Mouse (Mus musculus) liver, embryonic 12.5 days (tissue): ENCODE measurements around the gene Mrps11. TPM values are rescaled to one million over a fixed set of nuclear protein-coding genes. Genes with fewer than 3 reads are reported as not detected.
A peak's percentile ranks its signal among the peaks of the same experiment; 100 is the strongest.

ENCODE experiments used
- ATAC-seq: fragments of 200-750 bp; cut with Nextera tagmentation; 2 replicates; pipeline ENCODE4 v1.8.0; 2017; ENCODE audit warnings: moderate number of reproducible peaks, mild to moderate bottlenecking, moderate library complexity
- H3K27ac ChIP-seq: fragments of 300-500 bp; sonication (generic); 2 replicates; pipeline ENCODE4 v1.5.1; 2016; ENCODE audit warnings: mild to moderate bottlenecking
- H3K27me3 ChIP-seq: fragments of 300-500 bp; sonication (generic); replicated peaks from 2 replicates; pipeline ENCODE4 v1.6.1; 2016; ENCODE audit warnings: mild to moderate bottlenecking, moderate library complexity
- H3K36me3 ChIP-seq: fragments of 300-500 bp; sonication (generic); 2 replicates; pipeline ENCODE4 v1.6.1; 2016; ENCODE audit warnings: mild to moderate bottlenecking, moderate library complexity
- H3K4me1 ChIP-seq: fragments of 300-500 bp; sonication (generic); 2 replicates; pipeline ENCODE4 v1.6.1; 2016
- H3K4me2 ChIP-seq: fragments of 300-500 bp; sonication (generic); 2 replicates; pipeline ENCODE4 v1.6.1; 2016; ENCODE audit warnings: mild to moderate bottlenecking, moderate library complexity
- H3K4me3 ChIP-seq: fragments of 300-500 bp; sonication (generic); 2 replicates; pipeline ENCODE4 v1.5.1; 2016; ENCODE audit warnings: mild to moderate bottlenecking, moderate library complexity
- H3K9ac ChIP-seq: fragments of 300-500 bp; sonication (generic); 2 replicates; pipeline ENCODE4 v1.6.1; 2016; ENCODE audit warnings: mild to moderate bottlenecking, moderate library complexity
- H3K9me3 ChIP-seq: fragments of 300-500 bp; sonication (generic); replicated peaks from 2 replicates; pipeline ENCODE4 v1.6.1; 2016; ENCODE audit warnings: mild to moderate bottlenecking, moderate library complexity
- WGBS: fragments of 180-500 bp; shearing (Covaris S2); methylation state at CpG from one replicate; pipeline ENCODE4 v1.1.7; 2016; ENCODE audit not compliant: insufficient replicate concordance; 5-methylcytosine and 5-hydroxymethylcytosine counted together
- polyA plus RNA-seq: library from polyadenylated mRNA; unstranded; fragments of >200 nt; fragmentation: Nextera tagmentation; extraction: Ambion mirVana; gene quantifications from 2 replicates; pipeline ENCODE4 v1.2.1, GENCODE M21; 2016

The Mrps11 gene
- polyA plus RNA-seq, 1 experiment from 2014 or later: 55.7 TPM

DNA sequence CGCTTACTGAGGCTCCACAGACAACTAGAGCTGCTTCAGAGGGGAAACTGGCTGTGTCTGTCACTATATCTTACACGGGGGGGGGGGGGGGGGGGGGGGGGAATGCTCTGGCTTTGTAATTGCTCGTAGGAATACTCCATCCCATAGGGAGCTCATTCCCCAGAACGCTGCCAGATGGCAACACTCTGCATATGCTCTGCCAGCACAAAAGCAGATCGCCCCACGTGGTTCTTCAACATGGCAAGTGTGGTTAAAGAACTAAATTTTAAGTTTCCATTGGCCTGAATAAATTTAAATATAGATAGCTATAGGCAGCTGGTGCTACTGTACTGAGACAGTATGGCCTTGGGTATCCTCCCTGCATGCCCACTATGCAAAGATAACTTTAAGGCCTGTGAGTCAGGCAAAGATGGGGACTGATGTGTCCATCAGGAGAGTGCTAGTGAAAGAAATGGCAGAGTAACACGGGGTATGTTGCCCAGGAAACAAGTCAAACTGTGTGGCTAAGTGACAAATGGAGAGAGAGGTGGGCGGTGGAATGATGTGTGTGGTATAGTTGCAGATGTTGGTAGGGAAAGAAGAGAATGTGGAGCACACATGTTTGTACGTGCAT, 15.0 kb downstream of the Mrps11 start:
- H3K4me2 ChIP-seq: no peak overlapping the region
- H3K9ac ChIP-seq: no peak overlapping the region
- H3K36me3 ChIP-seq: peaks cover 9% of the 10 kb centered on the region
- peak overlapping the region; percentile 90 for H3K27ac ChIP-seq
- ATAC-seq: no peak
- H3K9me3 ChIP-seq: no peaks in the 10 kb centered on the region
- H3K4me1 ChIP-seq: peaks cover 90% of the 10 kb centered on the region
- H3K27me3 ChIP-seq: no peaks in the 10 kb centered on the region
- 60% methylated on average over 9 of the region's 9 CpGs for WGBS
- H3K4me3 ChIP-seq: no peak overlapping the region

DNA sequence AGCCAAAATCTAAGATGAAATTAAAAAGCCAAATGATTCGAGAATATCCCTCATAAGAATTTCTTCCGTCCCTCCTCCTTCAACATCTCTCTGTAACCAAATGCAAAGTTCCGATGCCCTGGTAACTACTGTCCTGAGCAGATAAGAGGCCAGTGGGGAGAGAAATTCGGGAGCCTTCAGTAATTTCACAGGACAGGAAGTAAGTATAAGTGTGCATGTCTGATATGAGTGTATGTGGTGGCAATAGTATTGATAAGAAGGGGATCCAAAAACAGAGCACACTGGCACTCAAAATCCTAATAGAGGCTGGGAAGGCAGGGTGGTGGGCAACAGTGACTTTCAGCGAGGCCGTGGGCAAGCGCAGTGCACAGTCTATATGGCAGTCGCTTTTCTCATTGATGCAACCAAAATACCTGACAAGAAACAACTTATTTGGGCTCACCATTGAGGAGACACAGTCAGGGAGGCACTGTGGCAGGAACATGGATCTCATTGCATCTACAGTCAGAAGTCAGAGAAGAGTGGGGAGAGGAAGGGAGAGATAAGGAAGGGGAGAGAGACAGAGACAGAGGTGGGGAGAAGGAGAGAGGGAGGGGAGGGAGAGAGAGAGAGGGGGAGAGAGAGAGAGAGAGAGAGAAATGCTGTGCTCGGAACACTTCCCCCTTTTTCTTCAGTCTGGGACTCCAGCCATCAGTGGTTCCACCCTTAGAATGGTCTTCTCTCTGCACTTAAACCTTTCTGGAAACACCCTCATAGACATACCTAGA, 17.0 kb downstream of the Mrps11 start:
- Histone ChIP-seq H3K27ac (peak overlapping the region; percentile 90), H3K9ac (peak overlapping the region; percentile 42), H3K27me3 (no peaks in the 10 kb centered on the region), H3K4me1 (peaks cover 80% of the 10 kb centered on the region), H3K36me3 (no peaks in the 10 kb centered on the region), H3K4me2 (peak overlapping the region; percentile 62), H3K4me3 (peak overlapping the region; percentile 16; the same call in 1 of the 2 replicates), H3K9me3 (no peaks in the 10 kb centered on the region)
- WGBS: 15% methylated on average over 9 of the region's 9 CpGs
- peak; percentile 95 for ATAC-seq

DNA sequence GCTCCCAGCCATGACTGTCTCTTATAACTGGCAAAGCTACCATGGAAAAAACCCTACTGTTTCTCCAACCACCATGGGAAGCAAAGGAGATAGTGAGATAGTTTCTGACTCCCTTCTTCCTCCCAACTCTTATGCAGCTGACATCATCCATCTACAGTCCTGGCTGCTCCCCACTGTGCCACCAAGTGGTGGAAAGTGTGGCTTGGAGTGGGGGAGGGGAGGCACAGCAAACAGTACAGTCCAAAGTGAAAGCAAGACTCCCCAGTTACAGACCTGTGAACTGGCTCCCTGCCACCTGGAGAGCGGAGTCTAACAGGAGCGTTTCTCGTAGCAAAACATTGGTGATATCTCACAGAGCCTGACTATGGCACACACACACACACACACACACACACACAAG, 20.9 kb downstream of the Mrps11 start:
- WGBS: 71% methylated on average over 3 of the region's 3 CpGs

DNA sequence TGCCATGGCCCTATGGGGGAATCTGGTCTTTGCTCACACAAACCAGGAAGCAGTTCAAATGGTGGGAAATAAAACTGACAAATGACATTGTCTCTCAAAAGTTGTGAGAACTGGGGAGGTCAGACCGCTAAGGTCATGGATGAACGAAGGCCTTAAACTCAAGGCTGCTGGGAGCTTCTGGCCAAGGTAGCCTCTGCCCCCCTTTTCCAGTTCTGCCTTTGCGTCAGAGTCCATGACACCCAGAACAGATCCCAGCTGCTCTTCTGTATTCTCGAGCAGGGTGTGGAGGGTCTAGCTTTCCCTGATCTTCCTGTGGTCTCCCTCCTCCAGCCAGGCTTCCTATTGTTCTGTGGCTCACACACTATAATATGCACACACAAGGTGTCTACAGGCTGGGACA, 24.3 kb downstream of the Mrps11 start:
- no peaks in the 10 kb centered on the region for H3K27me3 ChIP-seq
- no peak overlapping the region for H3K4me2 ChIP-seq
- H3K9ac ChIP-seq: no peak overlapping the region
- 77% methylated on average over 4 of the region's 4 CpGs for WGBS
- ATAC-seq: no peak
- no peaks in the 10 kb centered on the region for H3K9me3 ChIP-seq
- peaks cover 17% of the 10 kb centered on the region for H3K4me1 ChIP-seq
- H3K4me3 ChIP-seq: no peak overlapping the region
- no peak overlapping the region for H3K27ac ChIP-seq
- no peaks in the 10 kb centered on the region for H3K36me3 ChIP-seq

More for the DNA sequence above, 20.9 kb downstream of the Mrps11 start:
- Histone ChIP-seq H3K4me3 (no peak overlapping the region), H3K4me2 (no peak overlapping the region), H3K9me3 (no peaks in the 10 kb centered on the region), H3K4me1 (peaks cover 43% of the 10 kb centered on the region), H3K27me3 (no peaks in the 10 kb centered on the region), H3K27ac (no peak overlapping the region), H3K9ac (no peak overlapping the region), H3K36me3 (no peaks in the 10 kb centered on the region)
- ATAC-seq: no peak

DNA sequence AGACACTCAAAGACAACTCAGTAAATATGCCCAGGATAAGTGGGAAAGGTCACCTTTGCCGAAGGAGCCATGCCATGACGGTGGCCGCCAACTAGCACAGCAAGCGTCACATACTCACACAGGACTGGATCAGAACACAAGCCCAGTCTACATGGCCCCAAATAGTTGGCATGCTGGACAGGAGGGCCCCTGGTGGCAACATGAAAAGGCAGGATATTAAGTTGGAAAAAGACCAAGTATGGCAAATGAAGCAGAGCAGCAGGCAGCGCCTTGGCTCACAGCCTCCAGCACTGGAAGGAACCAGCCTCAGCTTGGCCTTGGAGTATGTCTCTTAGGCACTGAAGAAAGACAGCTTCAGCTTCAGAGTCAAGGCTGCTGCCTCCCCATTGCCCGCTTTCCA, 30.9 kb downstream of the Mrps11 start:
- no peaks in the 10 kb centered on the region for H3K36me3 ChIP-seq
- H3K27ac ChIP-seq: no peak overlapping the region

DNA sequence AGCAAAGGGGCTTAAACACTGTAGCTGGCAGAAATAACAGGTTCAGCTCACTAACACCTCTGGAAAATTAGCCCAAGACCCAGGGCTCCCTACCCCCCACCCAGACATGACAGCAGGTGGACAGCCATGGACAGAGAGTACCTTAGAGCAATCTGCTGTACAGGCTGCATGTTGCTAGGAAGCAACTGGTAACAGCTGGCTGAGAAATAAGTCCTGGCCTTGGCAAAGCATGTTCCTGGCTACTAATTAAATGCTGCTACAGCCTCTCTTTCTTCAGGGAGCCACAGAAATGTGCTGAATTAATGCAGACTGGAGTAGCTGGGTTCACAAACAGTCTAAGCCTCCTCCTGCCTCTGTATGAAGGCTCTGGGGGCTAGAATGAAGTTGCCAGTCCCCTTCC, 31.8 kb downstream of the Mrps11 start:
- H3K9me3 ChIP-seq: no peaks in the 10 kb centered on the region
- H3K27ac ChIP-seq: no peak overlapping the region
- H3K4me2 ChIP-seq: no peak overlapping the region
- H3K4me1 ChIP-seq: peaks cover 18% of the 10 kb centered on the region
- H3K36me3 ChIP-seq: no peaks in the 10 kb centered on the region
- no peak overlapping the region for H3K4me3 ChIP-seq
- H3K9ac ChIP-seq: no peak overlapping the region
- ATAC-seq: no peak
- no peaks in the 10 kb centered on the region for H3K27me3 ChIP-seq

More for the DNA sequence above, 30.9 kb downstream of the Mrps11 start:
- Histone ChIP-seq H3K4me1 (peaks cover 25% of the 10 kb centered on the region), H3K4me3 (no peak overlapping the region), H3K9ac (no peak overlapping the region), H3K4me2 (no peak overlapping the region), H3K27me3 (no peaks in the 10 kb centered on the region), H3K9me3 (no peaks in the 10 kb centered on the region)
- no peak for ATAC-seq
- WGBS: 82% methylated on average over 6 of the region's 6 CpGs

DNA sequence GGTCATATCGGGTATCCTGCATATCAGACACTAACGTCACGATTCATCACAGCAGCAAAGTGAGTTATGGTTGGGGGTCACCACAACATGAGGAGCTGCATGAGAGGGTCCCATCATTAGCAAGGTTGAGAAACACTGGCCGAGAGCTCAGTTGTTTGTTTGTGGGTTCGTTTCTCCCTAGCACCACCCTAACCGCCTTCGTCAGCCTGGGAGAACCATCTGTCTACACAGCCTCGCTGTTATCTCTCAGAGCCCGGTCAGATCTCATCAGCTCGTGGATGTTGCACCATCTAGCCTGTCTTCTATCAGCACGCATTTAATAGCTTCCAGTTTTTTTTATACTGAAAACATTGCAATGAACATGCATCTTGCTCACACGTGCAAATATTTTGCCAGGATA, 35.4 kb downstream of the Mrps11 start:
- 0 out of 2 replicates have a peak, but pooled peaks cover 6% of the 10 kb centered on the region for H3K36me3 ChIP-seq
- H3K27ac ChIP-seq: no peak overlapping the region
- 52% methylated on average over 12 of the region's 12 CpGs for WGBS
- peaks cover 16% of the 10 kb centered on the region for H3K4me1 ChIP-seq
- no peak overlapping the region for H3K9ac ChIP-seq
- no peaks in the 10 kb centered on the region for H3K27me3 ChIP-seq
- peak; percentile 65; the same call in 1 of the 2 replicates for ATAC-seq
- no peaks in the 10 kb centered on the region for H3K9me3 ChIP-seq
- H3K4me3 ChIP-seq: no peak overlapping the region
- H3K4me2 ChIP-seq: no peak overlapping the region

DNA sequence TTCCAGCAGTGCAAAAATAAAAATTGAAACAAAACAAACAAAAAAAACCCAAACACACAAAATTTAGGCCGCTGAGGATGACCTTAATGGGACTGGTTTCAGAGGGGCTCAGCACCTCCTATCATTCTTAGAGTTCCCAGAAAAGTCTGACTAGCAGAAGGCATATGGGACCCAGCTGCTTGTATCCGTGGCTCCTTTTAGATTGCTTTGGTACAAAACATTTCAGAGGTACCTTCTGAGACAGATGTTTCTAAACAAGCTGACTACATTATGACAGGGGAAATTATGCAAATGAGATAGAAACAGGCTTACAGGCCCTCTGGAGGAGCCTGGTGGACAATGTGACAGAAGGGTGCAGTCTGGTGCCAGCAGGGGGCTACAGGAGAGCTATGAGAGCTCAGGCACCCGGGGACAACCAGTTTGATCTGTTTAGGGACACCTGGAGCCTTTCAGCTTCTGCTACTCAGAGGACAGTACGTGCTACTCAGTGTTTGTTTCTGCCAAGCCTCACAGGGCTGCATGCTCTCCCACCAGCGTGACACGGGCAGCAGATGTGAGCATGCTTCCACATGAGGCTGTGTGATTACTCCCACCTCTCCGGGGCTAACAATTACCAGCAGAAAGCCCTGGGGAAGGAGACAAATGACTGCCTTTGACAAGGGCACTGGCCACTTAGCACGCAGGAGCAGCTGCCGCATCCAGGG, 43.9 kb downstream of the Mrps11 start:
- Histone ChIP-seq H3K9ac (no peak overlapping the region), H3K36me3 (peaks cover 72% of the 10 kb centered on the region), H3K4me3 (no peak overlapping the region), H3K4me1 (no peaks in the 10 kb centered on the region), H3K27me3 (no peaks in the 10 kb centered on the region), H3K27ac (no peak overlapping the region), H3K9me3 (no peaks in the 10 kb centered on the region), H3K4me2 (no peak overlapping the region)
- WGBS: 70% methylated on average over 9 of the region's 9 CpGs
- peak; percentile 42; the same call in 1 of the 2 replicates for ATAC-seq

DNA sequence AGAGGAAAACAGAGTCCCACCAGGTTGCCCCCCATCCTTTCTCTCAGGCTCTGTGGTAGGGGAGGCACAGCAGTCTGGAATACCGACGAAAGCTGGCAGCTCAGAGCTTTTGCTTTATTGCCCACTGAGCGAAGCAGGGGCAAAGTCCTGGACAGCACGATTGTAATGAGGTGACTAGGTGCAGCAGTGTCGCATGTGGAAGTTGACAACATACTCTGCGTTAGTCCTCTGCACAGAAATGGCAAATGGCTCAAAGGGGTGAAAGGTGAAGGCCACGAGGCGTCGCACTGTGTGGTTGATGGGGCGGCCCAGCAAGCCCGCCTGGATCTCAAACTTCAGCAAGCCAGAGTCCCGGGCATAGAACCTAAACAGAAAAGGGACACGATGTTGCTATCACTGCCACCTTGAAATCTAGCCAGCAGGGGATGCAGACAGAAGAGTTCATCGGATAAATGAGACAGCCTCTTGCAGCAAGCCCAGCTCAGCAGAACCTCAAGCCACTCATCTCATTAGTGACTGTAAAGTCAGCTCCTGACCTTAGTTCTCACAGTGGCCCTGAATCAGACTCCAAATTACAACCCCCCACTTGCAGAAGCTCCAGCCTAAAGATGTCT, 44.9 kb downstream of the Mrps11 start:
- ATAC-seq: peak; percentile 40; the same call in 1 of the 2 replicates
- peaks cover 72% of the 10 kb centered on the region for H3K36me3 ChIP-seq
- 76% methylated on average over 14 of the region's 14 CpGs for WGBS
- H3K4me2 ChIP-seq: no peak overlapping the region
- no peaks in the 10 kb centered on the region for H3K9me3 ChIP-seq
- no peak overlapping the region for H3K4me3 ChIP-seq
- H3K27ac ChIP-seq: no peak overlapping the region
- H3K9ac ChIP-seq: no peak overlapping the region
- H3K4me1 ChIP-seq: no peaks in the 10 kb centered on the region
- H3K27me3 ChIP-seq: no peaks in the 10 kb centered on the region

DNA sequence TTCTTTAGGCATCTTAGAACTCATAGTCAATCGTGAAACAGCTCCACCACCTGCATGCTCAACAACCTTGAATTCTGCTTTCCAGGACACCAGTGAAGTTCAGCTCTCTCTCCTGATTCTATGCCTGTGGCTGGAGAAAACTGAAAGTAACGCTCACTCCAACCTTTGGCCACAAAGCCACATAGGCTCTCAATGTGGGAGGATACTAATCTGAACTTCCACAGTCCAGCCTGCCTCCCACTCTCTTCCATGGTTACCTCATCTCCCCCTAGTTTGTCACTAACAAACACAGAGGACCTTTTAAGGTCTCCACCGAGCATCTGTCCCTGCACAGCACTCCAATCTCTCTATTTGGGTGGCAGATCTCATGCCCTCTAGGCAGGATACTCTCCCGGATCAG, 52.7 kb downstream of the Mrps11 start:
- 77% methylated on average over 4 of the region's 4 CpGs for WGBS
- peaks cover 60% of the 10 kb centered on the region for H3K36me3 ChIP-seq
- no peak for ATAC-seq
- H3K9me3 ChIP-seq: no peaks in the 10 kb centered on the region
- H3K9ac ChIP-seq: no peak overlapping the region
- H3K4me2 ChIP-seq: no peak overlapping the region
- H3K4me3 ChIP-seq: no peak overlapping the region
- no peaks in the 10 kb centered on the region for H3K27me3 ChIP-seq
- H3K4me1 ChIP-seq: no peaks in the 10 kb centered on the region
- H3K27ac ChIP-seq: no peak overlapping the region

DNA sequence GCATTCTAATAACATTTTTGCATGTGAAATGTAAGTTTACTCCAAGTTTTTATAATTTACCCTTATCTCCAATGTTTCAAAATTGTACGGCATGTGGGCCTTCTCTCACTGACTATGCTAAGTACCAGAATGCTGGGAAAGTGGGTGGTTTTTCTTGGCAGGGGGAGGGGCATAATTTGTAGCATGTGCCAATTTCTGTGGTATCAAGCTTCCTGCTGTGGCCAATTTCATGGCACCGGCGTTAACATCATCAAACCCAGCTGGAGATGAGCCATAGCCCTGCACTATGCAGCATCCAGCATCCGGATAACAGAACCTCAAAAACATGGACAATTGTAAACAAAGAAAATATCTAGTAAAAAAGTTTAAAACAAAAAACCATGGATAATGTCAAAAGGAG, 54.3 kb downstream of the Mrps11 start:
- Histone ChIP-seq H3K36me3 (peaks cover 73% of the 10 kb centered on the region), H3K27ac (no peak overlapping the region), H3K9ac (no peak overlapping the region), H3K4me2 (no peak overlapping the region), H3K4me3 (no peak overlapping the region), H3K4me1 (no peaks in the 10 kb centered on the region), H3K9me3 (no peaks in the 10 kb centered on the region), H3K27me3 (no peaks in the 10 kb centered on the region)
- 81% methylated on average over 4 of the region's 4 CpGs for WGBS
- no peak for ATAC-seq

DNA sequence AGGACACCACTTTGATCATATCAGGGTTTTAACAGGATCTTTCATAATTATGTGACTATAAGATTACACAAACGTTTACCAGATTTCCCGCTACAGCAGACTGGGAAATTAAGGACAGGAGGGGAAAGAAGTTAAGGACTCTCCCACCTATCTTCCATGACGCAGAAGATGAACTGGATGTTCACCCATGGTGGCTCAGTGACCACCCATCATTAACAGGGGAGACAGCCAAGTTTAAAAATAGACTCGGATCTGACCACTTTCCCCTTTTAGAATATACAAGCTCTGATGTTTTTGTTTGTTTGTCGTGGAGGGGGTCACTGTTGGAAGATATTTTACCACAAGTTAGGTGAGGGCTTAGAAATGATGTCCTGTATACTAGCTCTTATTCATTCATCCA, 58.7 kb downstream of the Mrps11 start:
- no peak for ATAC-seq
- Histone ChIP-seq H3K4me2 (no peak overlapping the region), H3K9ac (no peak overlapping the region), H3K27ac (no peak overlapping the region), H3K36me3 (peaks cover 72% of the 10 kb centered on the region), H3K4me3 (no peak overlapping the region), H3K4me1 (peaks cover 13% of the 10 kb centered on the region), H3K9me3 (no peaks in the 10 kb centered on the region), H3K27me3 (no peaks in the 10 kb centered on the region)
- 73% methylated on average over 5 of the region's 5 CpGs for WGBS
